Mouse (Mus musculus): ENCODE measurements around the gene Ldlr.
"Not testable (repeated sequence)": the region's sequence is repeated elsewhere in the genome, so short reads cannot be mapped to it uniquely, and the experiment has no call there.

The Ldlr gene

GRCm38 (mm10) chr9:21793507-21793906 lies 70.2 kb downstream of the Ldlr start:
- DNase-seq, result not testable (repeated sequence)

- peak; percentile 92 for DNase-seq
Measured at GRCm38 (mm10) chr9:21794344-21794834, 71.1 kb downstream of the Ldlr start.

- DNase-seq, result peak; percentile 92
Measured at GRCm38 (mm10) chr9:21794925-21795324, 71.6 kb downstream of the Ldlr start.

GRCm38 (mm10) chr9:21795579-21795978 lies 72.3 kb downstream of the Ldlr start:
- DNase-seq, result no peak

- peak; percentile 95 for DNase-seq
Measured at GRCm38 (mm10) chr9:21796259-21796658, 73.0 kb downstream of the Ldlr start.

DNA sequence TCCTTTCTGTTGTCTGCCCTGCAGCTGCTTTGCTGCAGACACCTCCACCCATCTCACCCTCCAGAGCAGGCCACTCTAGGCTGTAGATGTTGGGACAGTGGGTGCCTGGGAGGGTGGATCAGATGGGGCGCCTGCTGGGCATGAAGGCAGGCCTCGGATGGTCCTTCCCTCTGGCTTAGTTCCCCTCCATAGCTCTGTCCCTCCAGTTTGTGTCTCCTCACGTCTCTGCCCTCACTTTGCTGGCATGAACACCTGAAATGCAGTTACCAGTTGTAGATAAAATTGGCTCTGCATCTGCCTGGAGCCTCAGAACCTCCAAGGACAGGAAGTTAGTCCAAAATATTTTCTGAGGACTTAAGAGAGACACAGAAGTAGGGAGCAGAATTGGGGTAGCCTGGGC lies 73.6 kb downstream of the Ldlr start:
- DNase-seq, result peak; percentile 94

DNA sequence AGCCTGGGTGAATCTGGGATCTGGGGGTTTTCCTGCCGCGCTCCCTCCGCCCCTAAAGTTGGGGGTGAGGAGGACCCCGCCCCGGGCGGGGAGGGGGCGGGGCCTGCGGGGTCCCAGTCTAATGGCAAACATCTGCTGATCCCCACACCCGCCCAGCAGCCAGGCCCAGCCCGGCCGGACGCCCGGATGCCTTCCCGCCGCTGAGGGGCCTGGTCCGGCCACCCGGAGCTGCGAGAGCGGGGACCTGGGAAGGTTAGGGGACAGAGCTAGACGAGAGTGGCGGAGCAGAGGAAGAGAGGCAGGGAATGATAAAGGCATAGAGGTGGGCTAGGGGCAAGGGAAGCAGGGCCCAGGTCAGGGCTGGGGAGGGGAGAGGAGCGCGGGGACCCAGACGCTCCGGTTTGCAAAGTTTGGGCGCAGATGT lies 74.7 kb downstream of the Ldlr start:
- peak; percentile 99 for DNase-seq

GRCm38 (mm10) chr9:21798345-21799009 lies 75.2 kb downstream of the Ldlr start, which contains the start of gene Kank2:
Kank2 (minus strand) TSS chr9:21798744.
- DNase-seq, result peak; percentile 99

DNA sequence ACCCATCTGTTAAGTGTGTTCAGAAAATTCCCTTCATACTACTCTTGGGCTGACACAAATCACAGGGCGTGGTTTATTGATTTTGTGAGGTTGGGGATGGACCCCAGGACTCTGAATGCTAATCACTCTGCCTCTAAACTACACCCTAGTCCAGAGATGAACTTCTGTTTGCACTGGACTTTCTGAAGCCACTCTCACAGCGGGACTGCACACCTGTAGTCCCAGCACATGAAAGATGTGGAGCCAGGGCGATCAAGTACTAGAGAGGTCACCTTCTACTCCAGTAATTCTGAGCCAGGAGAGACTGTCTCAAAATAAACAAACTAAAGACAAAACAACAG lies 75.7 kb downstream of the Ldlr start:
- no peak for DNase-seq

All from heart, adult 11 months (tissue).